In genomic region chr7:139811706-139812105, GRCm38 (mm10) we compare ENCODE assay signal across 21 mouse cellular contexts. TPM values are rescaled to one million over a fixed set of nuclear protein-coding genes. Genes with fewer than 3 reads are reported as not detected.
A peak's percentile ranks its signal among the peaks of the same experiment; 100 is the strongest.
DNase-seq lines count a peak whose midpoint lies in the region; TF ChIP-seq lines count a peak whose summit lies in the region.
"Had no signal": no experiment of that assay in that cellular context is flagged by ENCODE, and none has a peak within 500 bp of the region (broad histone marks: within the 10 kb centered on the region; RNA-seq: fewer than 3 reads in every experiment).

No protein-coding gene starts in this region.

- peak overlapping the region; percentile 57; the same call in 1 of the 2 replicates for H3K27ac ChIP-seq in left cerebral cortex, adult 2 months
- H3K27ac ChIP-seq: embryonic facial prominence, embryonic 13.5 days; embryonic facial prominence, embryonic 15.5 days; forebrain, embryonic 10.5 days; forebrain, embryonic 12.5 days had no signal

- no peak overlapping the region for H3K4me3 ChIP-seq in left cerebral cortex, adult 2 months
- H3K4me3 ChIP-seq: embryonic facial prominence, embryonic 13.5 days; embryonic facial prominence, embryonic 15.5 days; erythroblast, embryonic 14.5 days; forebrain, embryonic 10.5 days; forebrain, embryonic 12.5 days had no signal

- TF ChIP-seq CTCF in left cerebral cortex, adult 2 months (IDR thresholded peaks at IDR 0.05), result no peak

- peak; percentile 40 to 62 for DNase-seq in cerebellum, postnatal 14 days
- DNase-seq in cerebellum, adult 9-10 months, result no peak
- DNase-seq in left cerebral cortex, adult 2 months (ENCODE audit: extremely low spot score in 1 of 2, low spot score in 2 of 2), result no peak
- DNase-seq in left cerebral cortex, postnatal 10 days (ENCODE audit: extremely low spot score in 1 of 2, low spot score in 2 of 2), result no peak
- peak; percentile 18 for DNase-seq in right cerebral cortex, postnatal 14 days
- DNase-seq in right cerebral cortex, postnatal 25 days, result no peak
- DNase-seq: adrenal gland, adult 2 months; adrenal gland, postnatal 10 days; adrenal gland, postnatal 25 days; cerebellum, adult 11-12 months; cerebellum, adult 2 months; cerebellum, adult 9-11 months; cerebellum, postnatal 36 days; embryo, embryonic 11 days had no signal

- intact Hi-C loops in left cerebral cortex, adult 2 months (cut with DNase I), result no loop called here
- intact Hi-C loops in left cerebral cortex, postnatal 10 days (cut with DNase I), result no loop called here

RNA-seq across cellular contexts. Expression of gene Adgra1, which starts 22.3 kb away (rescaled TPM):
- 10 to 100 TPM; 59.2 to 61.7 TPM for total RNA-seq in left cerebral cortex, adult 2 months (2021)
- 10 to 100 TPM; 49.9 to 52.3 TPM for total RNA-seq in left cerebral cortex, postnatal 10 days (2021)
- total RNA-seq: common myeloid progenitor, adult 5-6 weeks; MEL had no signal

Comparison
In these comparisons a context has a peak if more than half of its experiments do, and no peak if none do; other contexts are left out.
1. DNase-seq: peak in cerebellum, postnatal 14 days (2 of 2) and right cerebral cortex, postnatal 14 days (single experiment); none in cerebellum, adult 9-10 months (single experiment), left cerebral cortex, adult 2 months (0 of 2), left cerebral cortex, postnatal 10 days (0 of 2) and right cerebral cortex, postnatal 25 days (single experiment).